Mouse (Mus musculus): ENCODE results near the gene Rab3a.

DNA sequence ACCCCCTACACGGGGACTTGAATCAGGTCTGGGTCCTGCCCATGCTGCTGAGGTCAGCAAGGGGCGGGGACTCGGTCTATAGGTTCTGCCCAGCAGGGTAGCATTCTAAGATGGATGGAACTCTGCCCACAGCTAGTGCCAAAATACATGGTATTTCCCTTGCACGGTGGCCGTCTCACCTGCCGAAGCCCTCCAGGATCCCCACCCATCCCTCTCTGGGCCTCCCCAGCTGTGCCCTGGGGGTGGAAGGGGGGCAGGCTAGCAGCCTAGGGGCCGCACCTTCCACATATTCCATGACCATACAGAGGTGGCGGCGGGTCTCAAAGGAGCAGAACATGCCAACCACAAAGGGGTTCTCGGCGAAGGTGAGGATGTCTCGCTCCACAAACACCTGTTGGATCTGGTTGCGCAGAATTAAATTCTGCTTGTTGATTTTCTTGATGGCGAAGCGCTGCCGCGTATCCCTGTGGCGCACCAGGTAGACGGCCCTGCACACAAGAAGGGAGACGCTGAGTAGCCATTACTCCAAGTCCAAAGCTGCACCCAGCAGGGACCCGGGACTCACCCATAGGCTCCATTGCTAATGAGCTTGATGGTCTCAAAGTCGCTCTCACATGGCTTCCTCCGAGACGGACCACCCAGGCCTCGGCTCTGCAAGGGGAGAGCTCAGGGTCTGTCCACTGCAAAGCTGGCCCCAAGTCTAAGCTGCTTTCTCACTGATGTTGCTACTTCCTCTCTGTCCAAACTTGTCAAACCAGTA lies 32.0 kb downstream of the Rab3a start:
- no peak for TF ChIP-seq CTCF (IDR thresholded peaks at IDR 0.05; ENCODE audit: low read depth)
- no peak for TF ChIP-seq EP300 (IDR thresholded peaks at IDR 0.05; ENCODE audit: low read depth)

Data from liver, postnatal 0 days (tissue).